Mouse (Mus musculus) stomach, postnatal 0 days (tissue): ENCODE results near the gene Gm49403.
"Not testable (repeated sequence)": the region's sequence is repeated elsewhere in the genome, so short reads cannot be mapped to it uniquely, and the experiment has no call there.

Experiments used
- CTCF ChIP-seq: IDR thresholded peaks from 2 replicates; pipeline ENCODE4 v1.5.1; 2016; ENCODE audit warnings: antibody characterized with exemption, low read depth, mild to moderate bottlenecking, moderate library complexity
- EP300 ChIP-seq: optimal IDR thresholded peaks from 2 replicates; pipeline ENCODE3; 2016; ENCODE audit warnings: antibody characterized with exemption

DNA sequence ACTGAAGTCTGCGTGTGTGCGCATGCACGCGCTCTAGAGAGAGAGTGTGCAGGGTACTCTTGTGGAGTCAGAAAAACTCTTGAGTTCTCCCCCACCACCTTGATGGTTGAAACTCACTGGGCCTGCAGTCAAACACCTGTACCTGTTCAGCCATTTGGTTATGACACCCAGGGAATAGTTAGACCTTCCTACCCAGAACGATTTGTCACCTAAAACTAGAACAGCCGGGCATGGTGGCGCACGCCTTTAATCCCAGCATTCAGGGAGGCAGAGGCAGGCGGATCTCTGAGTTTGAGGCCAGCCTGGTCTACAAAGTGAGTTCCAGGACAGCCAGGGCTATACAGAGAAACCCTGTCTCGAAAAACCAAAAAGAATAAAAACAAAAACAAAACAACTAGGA is 47.4 kb upstream of the Gm49403 start:
- not testable (repeated sequence) for TF ChIP-seq CTCF, EP300
